8 mouse cellular contexts compared by ENCODE assay signal in genomic region chrX:52743781-52744180, GRCm38 (mm10). TPM values are rescaled to one million over a fixed set of nuclear protein-coding genes. Genes with fewer than 3 reads are reported as not detected.
DNase-seq lines count a peak whose midpoint lies in the region; ATAC-seq and TF ChIP-seq lines count a peak whose summit lies in the region.

No protein-coding gene starts in this region.

- H3K4me2 ChIP-seq in kidney, embryonic 15.5 days: peak overlapping the region; percentile 89
- H3K4me2 ChIP-seq in intestine, embryonic 15.5 days (replicated peaks): peak overlapping the region; percentile 83

- TF ChIP-seq POLR2A in olfactory bulb, adult 2 months (IDR thresholded peaks at IDR 0.05; ENCODE audit: insufficient read depth, low read depth, low read length): no peak

- H3K36me3 ChIP-seq in kidney, embryonic 15.5 days: no peaks in the 10 kb centered on the region
- H3K36me3 ChIP-seq in intestine, embryonic 15.5 days: no peaks in the 10 kb centered on the region

- H3K4me1 ChIP-seq in kidney, embryonic 15.5 days: no peaks in the 10 kb centered on the region
- no peaks in the 10 kb centered on the region for H3K4me1 ChIP-seq in intestine, embryonic 15.5 days (replicated peaks)
- peaks cover 12% of the 10 kb centered on the region; the same call in 1 of the 2 replicates for H3K4me1 ChIP-seq in olfactory bulb, adult 2 months (ENCODE audit: control insufficient read depth, insufficient read depth, low read length)

- no peak overlapping the region for H3K27ac ChIP-seq in kidney, embryonic 15.5 days
- H3K27ac ChIP-seq in intestine, embryonic 15.5 days: no peak overlapping the region
- H3K27ac ChIP-seq in olfactory bulb, adult 2 months (ENCODE audit: insufficient read depth, low read depth, low read length): no peak overlapping the region

- H3K9ac ChIP-seq in kidney, embryonic 15.5 days: peak overlapping the region; percentile 36; the same call in 1 of the 2 replicates
- no peak overlapping the region for H3K9ac ChIP-seq in intestine, embryonic 15.5 days

- no peak for DNase-seq in kidney, adult 11 months
- DNase-seq in embryo, embryonic 10.5 days (ENCODE audit: low spot score): peak; percentile 65
- DNase-seq in layer of hippocampus, adult 9-10 months (ENCODE audit: low spot score): no peak
- no peak for DNase-seq in cerebellum, adult 9-11 months

- WGBS in kidney, embryonic 15.5 days: 21% methylated on average over 15 of the region's 15 CpGs
- 18% methylated on average over 15 of the region's 15 CpGs for WGBS in intestine, embryonic 15.5 days
- WGBS in olfactory bulb, adult 2 months: 12% methylated on average over 15 of the region's 15 CpGs

- peak overlapping the region; percentile 52 for H3K4me3 ChIP-seq in kidney, embryonic 15.5 days (replicated peaks)
- peak overlapping the region; percentile 44 for H3K4me3 ChIP-seq in intestine, embryonic 15.5 days (replicated peaks)
- peak overlapping the region; percentile 40 for H3K4me3 ChIP-seq in olfactory bulb, adult 2 months (ENCODE audit: insufficient read depth, low read depth, low read length)

- H3K27me3 ChIP-seq in kidney, embryonic 15.5 days: peaks cover 43% of the 10 kb centered on the region
- H3K27me3 ChIP-seq in intestine, embryonic 15.5 days (replicated peaks): peaks cover 13% of the 10 kb centered on the region

- no peak for TF ChIP-seq CTCF in olfactory bulb, adult 2 months (IDR thresholded peaks at IDR 0.05; ENCODE audit: insufficient read depth, low read depth, low read length)

- no peak for ATAC-seq in kidney, embryonic 15.5 days (replicated peaks; ENCODE audit: low FRiP score)
- no peak for ATAC-seq in intestine, embryonic 15.5 days
- no peak for ATAC-seq in frontal cortex, adult (ENCODE audit: low TSS enrichment)

- no peaks in the 10 kb centered on the region for H3K9me3 ChIP-seq in kidney, embryonic 15.5 days (replicated peaks)
- H3K9me3 ChIP-seq in intestine, embryonic 15.5 days: no peaks in the 10 kb centered on the region

RNA-seq across cellular contexts. Expression of gene Ccdc160, which starts 47.2 kb away (rescaled TPM):
- 5.7 and 6.3 TPM in 2 replicates for polyA plus RNA-seq in kidney, embryonic 15.5 days (2015; fragmentation: Nextera tagmentation; extraction: Ambion mirVana)
- polyA plus RNA-seq in intestine, embryonic 15.5 days (2015; fragmentation: Nextera tagmentation; extraction: Ambion mirVana): 4.3 and 4.6 TPM in 2 replicates
- not detected in 2 replicates for polyA plus RNA-seq in olfactory bulb, adult 2 months (2012; ENCODE audit: insufficient read depth, insufficient read length, low replicate concordance, missing spikeins)
